Mouse (Mus musculus): ENCODE measurements around the gene Rell1. TPM values are rescaled to one million over a fixed set of nuclear protein-coding genes. Genes with fewer than 3 reads are reported as not detected.

Gene Rell1
- total RNA-seq, 2 experiments from 2014 or later, result 20.2 to 20.8 TPM

DNA sequence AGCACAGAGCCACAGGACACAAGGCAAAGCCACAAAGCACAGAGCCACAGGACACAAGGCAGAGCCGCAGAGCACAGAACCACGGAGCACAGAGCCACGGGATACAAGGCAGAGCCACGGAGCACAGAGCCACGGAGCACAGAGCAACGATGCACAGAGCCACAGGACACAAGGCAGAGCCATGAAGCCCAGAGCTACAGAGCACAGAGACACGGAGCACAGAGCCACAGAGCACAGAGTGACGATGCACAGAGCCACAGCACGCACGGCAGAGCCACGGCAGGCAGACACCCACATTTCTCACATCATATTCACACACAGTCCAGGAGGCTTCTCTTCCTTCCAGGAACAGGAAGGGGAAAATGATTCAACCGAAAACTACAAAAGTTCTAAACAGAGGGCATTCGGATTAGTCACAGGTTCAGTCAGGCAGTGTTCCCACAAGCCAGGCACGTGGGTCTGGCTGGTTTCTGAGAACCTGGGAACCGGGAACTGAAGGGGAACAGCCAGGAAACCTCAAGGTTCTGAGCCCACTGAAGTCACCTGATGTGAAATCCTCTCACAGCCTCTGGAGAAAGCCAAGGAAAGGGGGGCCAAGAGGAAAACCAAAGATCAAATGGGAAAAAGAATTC is 15.2 kb downstream of the Rell1 start:
- no peak for DNase-seq (ENCODE audit: low spot score in 2 of 2)

DNA sequence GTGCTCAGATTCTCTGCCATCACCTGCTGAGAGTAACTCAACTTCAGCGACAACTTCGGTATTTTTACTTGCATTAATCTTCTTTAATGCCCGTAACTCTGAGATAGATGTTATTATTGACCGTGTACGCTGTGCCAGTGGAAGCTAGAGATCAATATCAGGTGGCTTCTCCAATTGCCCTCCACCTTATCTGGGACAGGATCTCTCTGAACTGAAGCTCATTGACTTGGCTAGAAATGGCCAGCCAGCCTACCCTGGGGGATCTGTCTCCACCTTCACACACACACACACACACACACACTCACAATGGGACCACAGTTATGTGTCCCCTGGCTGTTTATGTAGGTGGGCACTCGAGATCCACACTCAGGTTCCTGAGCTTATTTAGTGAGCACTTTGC is 16.7 kb downstream of the Rell1 start:
- DNase-seq (ENCODE audit: low spot score in 2 of 2), result no peak

DNA sequence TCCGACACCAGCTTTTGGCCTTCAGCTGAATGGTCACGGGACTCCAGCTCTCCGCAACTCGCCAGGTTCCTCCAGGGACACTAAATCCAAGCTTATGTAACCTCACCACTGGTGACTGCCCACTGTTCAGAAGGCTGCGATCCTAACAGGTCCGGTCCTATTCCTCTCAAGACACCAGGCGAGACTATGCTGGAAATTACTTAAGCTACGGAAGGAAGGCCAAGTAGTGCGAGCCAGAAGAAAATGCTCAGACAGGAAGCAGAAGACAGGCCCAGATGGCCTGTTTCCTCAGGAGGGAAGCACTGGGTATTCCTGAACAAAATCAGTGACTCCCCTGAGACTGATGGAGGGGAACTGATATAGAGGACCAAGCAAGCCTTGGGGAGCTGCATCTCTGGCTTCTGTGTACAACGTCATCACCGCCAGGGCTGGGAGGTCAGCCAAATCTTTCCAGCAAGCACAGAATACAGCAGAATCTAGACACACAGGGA is 17.2 kb downstream of the Rell1 start:
- no peak for DNase-seq (ENCODE audit: low spot score in 2 of 2)

DNA sequence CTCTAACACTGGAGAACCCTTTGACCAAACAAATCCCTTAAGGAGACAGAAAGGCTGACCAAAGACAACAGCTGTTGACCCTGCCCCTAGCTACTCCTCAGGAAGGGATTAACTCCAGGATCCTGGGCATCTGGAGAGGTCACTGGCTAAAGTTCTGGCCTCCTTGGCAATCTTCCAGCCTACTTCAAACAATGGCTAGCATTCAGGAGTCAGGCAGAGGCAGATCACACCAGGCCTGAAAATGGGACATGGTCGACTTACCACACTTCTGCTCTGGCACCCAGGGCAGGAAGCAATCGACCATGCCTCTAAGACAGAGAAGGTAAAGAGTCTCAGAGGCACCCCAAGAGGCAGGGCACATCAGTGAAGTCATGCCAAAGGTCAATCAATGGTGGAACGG is 19.5 kb downstream of the Rell1 start:
- DNase-seq (ENCODE audit: low spot score in 2 of 2), result no peak

DNA sequence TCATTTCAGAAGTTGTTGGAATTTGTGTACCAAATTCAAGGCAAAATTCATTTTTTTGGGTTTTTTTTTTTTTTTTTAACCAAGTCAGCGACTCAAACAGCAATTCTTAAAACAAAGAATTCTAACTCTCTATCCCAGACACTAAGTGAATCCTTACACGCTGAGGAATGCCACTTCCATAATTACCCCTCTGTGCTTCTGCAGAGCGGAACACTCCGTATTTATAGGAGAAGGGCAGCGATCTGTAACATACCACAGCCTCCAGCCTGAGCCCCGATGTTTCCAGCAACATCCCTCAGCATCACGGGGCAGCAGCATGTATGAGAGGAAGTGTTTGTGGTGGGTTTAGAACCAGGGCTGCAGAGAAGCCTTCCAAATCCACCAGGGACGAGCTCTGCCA is 21.2 kb downstream of the Rell1 start:
- no peak for DNase-seq (ENCODE audit: low spot score in 2 of 2)

DNA sequence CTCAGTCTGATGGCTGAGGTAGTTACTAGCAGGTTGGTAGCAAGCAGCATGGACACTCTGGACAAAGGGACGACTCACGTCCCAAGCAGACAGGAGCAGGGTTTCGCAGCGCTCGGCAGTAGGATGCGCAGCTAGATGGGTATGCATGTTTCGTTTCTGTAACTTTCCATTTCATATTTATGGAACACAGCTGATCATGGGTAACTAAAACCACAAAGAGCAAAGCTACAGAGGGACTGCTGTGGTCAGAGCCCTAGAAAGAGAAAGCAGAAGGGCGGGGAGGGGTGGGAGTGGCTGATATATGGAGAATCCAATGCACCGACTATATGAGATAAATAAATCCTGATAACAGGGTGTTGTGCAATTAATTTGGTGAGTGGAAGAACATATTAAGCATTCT is 25.4 kb downstream of the Rell1 start:
- DNase-seq (ENCODE audit: low spot score in 2 of 2), result no peak

DNA sequence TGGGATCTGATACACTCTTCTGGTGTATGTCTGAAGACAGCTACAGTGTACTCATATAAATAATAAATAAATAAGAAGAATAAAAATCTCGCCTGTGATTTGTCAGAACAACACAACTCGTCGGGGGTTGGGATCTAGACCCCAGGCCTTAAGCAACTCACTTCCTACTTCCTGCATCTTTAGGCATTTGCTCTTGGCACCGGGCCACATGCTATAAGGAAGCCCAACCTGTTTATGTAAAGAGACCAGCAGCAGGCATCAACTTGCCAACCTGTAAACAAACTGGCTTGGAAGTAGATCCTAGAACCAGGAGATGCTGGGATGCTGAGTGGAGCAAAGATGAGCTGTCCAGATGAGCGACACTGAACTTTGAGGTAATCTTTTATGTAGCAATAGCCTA is 26.8 kb downstream of the Rell1 start:
- no peak for DNase-seq (ENCODE audit: low spot score in 2 of 2)

DNA sequence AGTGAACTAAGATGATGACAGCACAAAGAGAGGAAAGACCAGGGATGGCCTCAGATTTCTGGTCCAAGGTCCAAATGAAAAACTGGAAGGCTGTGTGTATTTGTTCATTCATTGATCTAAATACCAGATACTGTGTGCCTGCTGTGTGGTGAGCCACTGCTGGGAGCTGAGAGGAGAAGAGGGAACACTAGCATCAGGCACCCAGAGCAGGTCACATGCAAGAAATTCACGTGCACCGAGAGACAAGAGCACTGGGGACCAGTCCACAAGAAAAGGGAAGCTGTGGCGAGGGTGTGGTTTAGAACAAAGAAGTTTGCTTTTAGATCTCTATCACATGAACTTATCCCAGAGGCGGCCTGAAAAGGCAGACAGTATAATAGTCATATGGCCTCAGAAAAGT is 30.1 kb downstream of the Rell1 start:
- no peak for DNase-seq (ENCODE audit: low spot score in 2 of 2)

DNA sequence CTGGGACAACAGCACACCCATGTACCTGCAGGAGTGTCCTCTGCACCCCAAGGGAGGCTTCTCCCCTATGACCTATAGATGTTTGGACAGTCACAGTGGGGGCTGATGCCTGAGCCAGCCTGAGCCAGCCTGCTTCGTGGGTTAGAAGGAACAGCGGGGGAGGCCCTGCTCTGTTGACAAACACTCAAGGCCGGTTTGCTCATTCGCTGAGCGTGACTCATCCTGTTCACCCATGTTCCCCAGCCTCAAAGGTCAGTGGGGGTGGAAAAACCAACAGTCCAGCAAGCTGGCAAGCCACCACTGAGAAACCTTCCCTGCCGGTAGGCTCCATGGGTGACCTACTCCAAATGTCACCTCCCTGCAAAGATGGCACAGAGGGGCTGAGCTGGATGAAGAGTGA is 32.0 kb downstream of the Rell1 start:
- DNase-seq (ENCODE audit: low spot score in 2 of 2), result no peak

DNA sequence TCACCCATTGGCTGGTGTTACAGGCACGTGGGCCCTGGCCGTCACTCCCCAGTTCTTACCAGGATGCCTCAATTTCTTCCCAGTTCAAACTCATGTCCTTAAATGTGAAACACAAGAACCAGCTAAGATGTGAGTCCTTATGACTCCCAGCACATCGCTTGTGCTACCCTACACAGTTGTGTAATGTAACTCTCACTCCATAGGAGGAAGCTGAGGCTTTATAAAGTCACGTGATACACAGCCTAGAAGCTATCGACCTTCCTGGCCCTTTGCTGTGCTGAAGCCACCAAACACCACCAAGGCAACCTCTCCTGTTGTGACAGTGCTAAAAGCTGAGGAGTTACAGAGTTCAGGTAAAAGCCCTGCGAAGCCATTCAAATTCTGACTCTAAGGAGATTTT is 33.1 kb downstream of the Rell1 start:
- no peak for DNase-seq (ENCODE audit: low spot score in 2 of 2)

DNA sequence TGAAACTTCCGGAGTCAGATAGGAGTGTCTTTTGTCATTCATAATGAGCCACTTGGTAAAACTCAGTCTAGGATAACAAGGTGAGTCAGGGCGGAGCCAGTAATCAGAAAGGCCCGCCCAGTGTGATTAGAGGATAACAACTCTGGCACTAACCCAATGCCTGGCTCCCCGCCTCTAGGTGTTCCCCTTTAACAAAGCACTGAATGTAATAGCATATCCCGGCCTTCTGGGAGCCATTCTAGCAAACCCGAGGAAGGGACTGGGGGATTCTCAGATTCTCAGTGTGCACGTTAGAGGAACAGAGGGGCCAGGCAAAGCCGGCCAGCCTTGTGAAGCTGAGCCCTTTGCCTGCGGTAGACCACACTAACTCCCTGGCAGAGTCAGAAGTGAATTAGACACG is 35.9 kb downstream of the Rell1 start:
- no peak for DNase-seq (ENCODE audit: low spot score in 2 of 2)

DNA sequence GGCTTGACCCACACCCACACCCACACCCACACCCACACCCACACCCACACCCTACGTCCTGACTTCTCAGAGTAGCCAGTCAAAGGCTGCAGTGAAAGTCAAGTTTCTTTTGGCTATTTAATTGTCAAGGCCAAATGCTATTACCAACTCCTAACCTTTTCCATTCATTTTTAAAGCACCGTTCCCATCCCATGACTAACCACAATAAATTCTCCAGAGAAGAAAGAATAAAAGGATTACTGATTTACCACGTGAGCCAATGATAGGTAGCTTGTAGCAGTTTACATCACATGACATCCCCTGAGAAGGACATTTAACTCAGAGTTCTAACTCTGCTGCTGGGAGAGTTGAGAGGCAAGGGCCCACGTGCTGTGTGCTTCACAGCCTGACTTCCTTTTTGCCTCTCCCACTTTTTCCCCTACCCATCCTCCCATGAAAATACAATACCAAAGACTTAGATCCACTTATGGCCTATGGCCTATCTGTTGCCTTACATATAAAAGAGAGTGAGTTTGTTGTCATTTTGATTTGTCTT is 37.8 kb downstream of the Rell1 start:
- DNase-seq (ENCODE audit: low spot score in 2 of 2), result no peak

DNA sequence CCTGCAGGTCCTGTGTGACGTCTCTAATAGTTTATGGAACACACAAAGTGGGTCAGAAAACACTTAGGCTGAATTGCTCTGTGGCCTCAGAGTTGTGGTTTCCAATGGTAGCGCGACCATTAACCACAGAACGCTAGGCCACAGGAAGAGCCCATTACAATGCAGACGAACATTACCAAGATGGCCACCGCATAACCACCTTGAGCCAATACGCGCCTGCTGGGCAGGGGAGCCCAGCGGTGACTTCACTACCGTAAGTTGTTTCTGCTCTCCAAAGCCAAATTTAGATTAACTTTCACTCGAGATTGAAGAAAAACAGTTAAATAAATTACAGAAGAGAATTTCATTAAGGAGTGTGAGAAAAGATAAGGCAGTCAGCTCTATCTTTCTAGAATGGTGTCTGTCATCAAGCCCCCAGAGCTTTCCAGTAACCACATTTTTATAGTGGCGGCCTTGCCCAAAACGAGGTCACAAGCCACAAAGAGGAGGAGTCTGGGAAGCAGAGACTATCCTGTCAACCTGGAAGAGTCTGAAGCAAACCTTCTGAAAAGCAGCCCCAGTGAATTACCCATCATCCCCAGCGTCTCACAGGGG is 43.6 kb downstream of the Rell1 start:
- DNase-seq (ENCODE audit: low spot score in 2 of 2), result no peak

DNA sequence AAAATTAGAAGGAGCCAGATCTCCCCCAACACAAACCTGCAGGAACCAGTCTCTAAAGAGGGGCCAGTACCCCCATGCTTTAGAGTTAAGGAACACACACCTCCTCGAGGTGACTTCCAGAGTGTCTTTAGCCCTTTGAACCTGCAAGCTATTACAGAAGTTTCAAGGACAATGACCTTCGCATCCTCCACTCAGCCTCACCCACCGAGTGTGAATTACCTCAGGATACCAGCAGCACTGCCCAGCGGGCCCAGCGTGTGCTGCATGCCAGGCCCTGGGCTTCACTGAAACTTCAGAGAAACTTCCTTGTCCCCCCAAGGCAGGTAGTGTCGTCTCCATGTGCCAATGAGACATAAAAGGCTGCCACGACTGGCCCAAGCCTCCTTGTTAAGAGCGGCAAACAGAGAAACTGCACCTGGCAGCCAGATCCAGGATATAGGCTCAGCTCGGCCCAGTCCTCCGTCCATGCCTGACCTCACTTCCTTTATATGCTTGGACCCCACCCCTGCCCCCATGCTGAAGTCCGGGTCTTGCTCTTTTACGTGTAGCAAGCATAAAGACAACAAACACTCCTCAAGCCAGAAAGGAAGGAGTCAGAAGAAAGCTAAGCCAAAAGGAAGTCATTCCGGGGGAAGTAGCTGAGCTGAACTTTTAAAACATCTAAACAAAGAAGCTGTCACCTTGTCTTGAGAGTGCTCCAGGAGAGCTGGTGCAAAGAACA is 45.2 kb downstream of the Rell1 start:
- no peak for DNase-seq (ENCODE audit: low spot score in 2 of 2)

DNA sequence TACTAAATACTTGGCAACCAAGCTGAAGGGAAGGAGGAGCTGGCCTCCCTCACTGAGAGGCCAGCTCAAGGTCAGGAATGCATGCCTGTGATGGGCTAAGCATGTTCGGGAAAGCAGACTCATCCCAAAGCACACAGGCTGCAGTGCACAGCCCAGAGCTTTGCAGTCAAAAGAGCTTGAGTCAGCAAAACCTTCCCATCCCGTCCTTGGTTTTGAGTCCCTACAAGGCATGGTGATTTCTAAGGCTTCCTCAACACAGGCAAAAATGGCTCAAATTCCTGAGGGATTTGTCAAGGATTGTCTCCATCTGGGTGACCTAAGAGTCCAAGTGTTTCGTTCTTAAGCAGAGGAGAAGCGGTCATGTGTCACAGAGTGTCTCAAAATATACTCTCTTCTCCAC is 50.5 kb downstream of the Rell1 start:
- DNase-seq (ENCODE audit: low spot score in 2 of 2), result no peak

DNA sequence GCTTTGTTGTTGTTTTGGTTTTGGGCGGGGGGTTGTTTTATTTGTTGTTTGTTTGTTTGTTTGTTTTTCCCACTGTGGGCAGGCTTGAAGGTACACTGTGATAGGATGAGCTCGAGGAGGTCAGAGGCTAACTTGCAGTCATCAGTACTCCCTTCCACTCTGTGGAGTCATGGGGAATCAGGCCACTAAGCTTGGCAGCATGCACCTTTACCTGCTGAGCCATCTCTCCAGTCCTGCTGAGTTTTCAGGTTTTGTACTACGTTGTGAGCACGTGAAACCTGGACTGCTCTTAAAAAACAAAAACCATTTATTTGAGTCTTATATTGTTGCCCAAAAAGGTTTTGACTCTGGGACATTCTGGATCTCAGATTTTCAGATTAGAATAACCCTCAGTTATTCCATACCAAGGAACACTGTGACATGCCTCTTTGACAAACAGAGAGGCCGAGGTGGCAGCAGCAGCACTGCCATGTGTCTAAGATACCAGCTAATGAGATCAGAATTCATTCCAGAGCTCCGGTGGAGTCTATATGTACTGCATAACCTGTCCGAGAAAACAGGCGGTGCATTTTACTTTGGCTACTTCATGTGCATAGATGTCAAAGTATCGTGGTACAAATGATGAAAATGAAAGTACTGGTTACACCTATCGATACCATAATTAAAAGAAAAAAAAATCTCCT is 52.1 kb downstream of the Rell1 start:
- DNase-seq (ENCODE audit: low spot score in 2 of 2), result no peak

DNA sequence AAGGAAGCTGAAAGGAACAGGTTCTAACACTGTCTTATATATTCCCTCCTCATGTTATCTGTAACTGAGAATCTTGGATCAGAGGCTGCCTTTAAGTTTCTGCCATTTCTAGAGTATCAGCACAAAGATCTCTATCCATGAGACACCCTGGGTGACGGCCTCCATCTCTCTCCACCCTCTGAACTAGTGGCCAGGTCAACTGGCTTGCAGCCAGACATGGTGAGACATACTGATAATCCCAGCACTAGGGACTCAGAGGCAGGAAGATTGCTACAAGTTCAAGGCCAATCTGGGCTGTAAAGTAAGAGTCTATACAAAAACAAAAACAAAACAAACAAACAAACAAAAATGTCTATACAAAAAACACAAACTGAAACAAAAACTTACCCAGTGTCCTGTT is 53.8 kb downstream of the Rell1 start:
- DNase-seq (ENCODE audit: low spot score in 2 of 2), result no peak

DNA sequence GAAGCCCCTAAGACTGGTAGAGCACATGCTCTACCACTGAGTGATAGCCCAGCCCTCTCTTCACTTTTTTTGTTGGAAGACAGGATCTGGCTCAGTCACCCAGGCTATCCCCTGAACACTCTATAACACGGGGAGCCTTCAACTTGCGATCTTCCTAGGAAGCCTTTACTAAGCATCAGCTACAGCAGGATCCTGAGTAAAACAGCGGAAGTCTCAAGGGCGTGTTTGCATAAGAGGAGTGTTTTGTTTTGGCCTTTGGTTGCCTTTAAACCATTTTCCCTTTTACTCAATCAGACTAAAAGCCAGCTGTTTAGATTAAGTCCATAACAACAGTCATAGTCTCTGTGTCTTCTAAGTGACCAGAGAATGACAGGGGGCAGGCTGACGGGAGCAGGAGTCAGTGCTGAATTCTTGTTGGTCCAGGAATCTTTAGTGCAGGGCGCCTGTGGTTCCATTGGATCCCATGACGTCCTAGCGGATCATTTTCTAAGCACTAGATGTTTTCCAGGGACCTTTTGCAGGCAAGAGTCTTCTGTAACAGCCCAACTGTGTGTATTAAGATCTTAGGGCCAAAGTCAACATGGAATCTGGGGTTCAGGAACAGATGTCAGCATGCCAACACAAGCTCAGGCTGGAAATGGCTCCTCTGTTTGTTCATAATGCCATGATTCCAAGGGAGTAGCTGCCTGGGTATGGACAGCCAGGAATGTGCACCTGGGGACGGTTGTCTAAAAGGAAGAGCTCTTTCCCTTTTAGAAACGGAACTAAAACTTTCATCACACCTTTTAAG is 58.3 kb downstream of the Rell1 start:
- no peak for DNase-seq (ENCODE audit: low spot score in 2 of 2)

DNA sequence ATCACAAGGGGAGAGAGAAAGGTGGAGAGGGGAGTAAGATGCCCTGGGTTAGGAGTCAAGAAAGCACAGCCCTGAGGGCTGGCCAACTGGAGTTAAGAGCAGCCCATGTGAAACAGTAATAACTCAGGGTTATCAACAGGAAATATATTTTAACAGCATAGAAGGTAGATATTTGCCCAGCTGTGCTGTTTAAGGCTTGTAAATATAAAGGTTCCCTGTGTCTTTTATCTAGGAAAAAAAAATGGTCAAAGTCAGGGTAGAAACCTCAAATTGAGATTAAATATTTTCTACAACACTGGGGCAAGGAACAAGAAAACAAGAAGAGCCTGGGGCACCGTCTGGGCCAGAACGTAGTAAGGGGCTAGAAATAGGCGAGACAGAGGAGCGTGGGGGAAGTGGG is 61.2 kb downstream of the Rell1 start:
- DNase-seq (ENCODE audit: low spot score in 2 of 2), result no peak

DNA sequence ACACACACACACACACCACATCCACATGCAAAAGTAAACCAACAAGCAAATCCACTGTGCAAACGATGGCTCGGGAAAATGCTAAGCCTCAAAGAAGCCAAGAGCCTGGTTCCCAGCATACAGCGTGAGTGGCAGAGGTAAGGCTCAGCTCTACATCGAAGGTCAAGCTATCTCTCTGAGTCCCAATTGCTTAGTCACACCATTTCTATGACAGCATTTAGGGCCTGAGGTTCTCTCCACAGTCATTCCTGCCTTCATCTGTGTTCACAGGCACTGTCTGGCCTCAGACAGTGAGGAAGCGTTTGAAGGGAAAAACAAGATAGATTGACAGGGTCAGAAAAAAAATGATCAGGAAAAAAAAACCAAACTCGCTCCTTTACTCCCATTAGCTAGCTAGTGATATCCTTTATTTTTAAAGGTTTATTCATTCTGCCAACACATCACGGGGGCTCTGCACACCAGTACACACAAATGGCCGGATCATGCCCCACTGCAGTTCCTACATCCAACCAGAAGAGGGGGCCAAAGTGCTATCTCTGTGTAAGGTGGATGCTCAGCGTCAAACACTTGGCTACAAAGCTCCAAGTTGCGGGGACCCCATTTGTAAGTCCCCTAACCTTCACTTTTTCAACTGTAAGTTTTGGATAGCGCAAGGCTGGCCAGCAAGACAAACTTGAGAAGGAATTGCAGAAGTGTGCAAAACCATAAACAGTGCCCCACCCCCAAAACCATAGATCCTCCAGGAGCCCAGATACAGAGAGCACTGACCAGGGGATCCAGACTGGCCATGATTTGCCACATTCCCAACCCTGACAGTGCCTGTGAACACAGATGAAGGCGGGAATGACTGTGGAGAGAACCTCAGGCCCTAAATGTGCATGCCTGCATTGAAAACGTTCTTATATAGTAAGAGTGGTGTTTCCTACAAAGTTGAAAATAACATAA is 62.3 kb downstream of the Rell1 start:
- DNase-seq (ENCODE audit: low spot score in 2 of 2), result peak; percentile 51 to 72

Measured in gastrocnemius, postnatal 4 days (tissue).